Mouse (Mus musculus): Measurements from ENCODE around the gene Gpc6. TPM values are rescaled to one million over a fixed set of nuclear protein-coding genes. Genes with fewer than 3 reads are reported as not detected.

The Gpc6 gene
- total RNA-seq, 1 experiment from 2014 or later = not detected

GRCm38 (mm10) chr14:117785507-117786085 is 860.5 kb downstream of the Gpc6 start:
- ATAC-seq (replicated peaks; ENCODE audit: insufficient number of reproducible peaks, low FRiP score, low TSS enrichment, poor library complexity, severe bottlenecking) = no peak

GRCm38 (mm10) chr14:117786647-117787046 is 861.5 kb downstream of the Gpc6 start:
- ATAC-seq (replicated peaks; ENCODE audit: insufficient number of reproducible peaks, low FRiP score, low TSS enrichment, poor library complexity, severe bottlenecking) = no peak

- ATAC-seq (replicated peaks; ENCODE audit: insufficient number of reproducible peaks, low FRiP score, low TSS enrichment, poor library complexity, severe bottlenecking) = no peak
Measured at GRCm38 (mm10) chr14:117794874-117795273, 869.8 kb downstream of the Gpc6 start.

GRCm38 (mm10) chr14:117796661-117797060 is 871.5 kb downstream of the Gpc6 start:
- no peak for ATAC-seq (replicated peaks; ENCODE audit: insufficient number of reproducible peaks, low FRiP score, low TSS enrichment, poor library complexity, severe bottlenecking)

GRCm38 (mm10) chr14:117800399-117800798 is 875.3 kb downstream of the Gpc6 start:
- no peak for ATAC-seq (replicated peaks; ENCODE audit: insufficient number of reproducible peaks, low FRiP score, low TSS enrichment, poor library complexity, severe bottlenecking)

- no peak for ATAC-seq (replicated peaks; ENCODE audit: insufficient number of reproducible peaks, low FRiP score, low TSS enrichment, poor library complexity, severe bottlenecking)
Measured at GRCm38 (mm10) chr14:117807846-117808245, 882.7 kb downstream of the Gpc6 start.

- no peak for ATAC-seq (replicated peaks; ENCODE audit: insufficient number of reproducible peaks, low FRiP score, low TSS enrichment, poor library complexity, severe bottlenecking)
Measured at GRCm38 (mm10) chr14:117808326-117808725, 883.2 kb downstream of the Gpc6 start.

- no peak for ATAC-seq (replicated peaks; ENCODE audit: insufficient number of reproducible peaks, low FRiP score, low TSS enrichment, poor library complexity, severe bottlenecking)
Measured at GRCm38 (mm10) chr14:117810321-117811270, 885.5 kb downstream of the Gpc6 start.

GRCm38 (mm10) chr14:117813473-117813872 is 888.4 kb downstream of the Gpc6 start:
- no peak for ATAC-seq (replicated peaks; ENCODE audit: insufficient number of reproducible peaks, low FRiP score, low TSS enrichment, poor library complexity, severe bottlenecking)

- ATAC-seq (replicated peaks; ENCODE audit: insufficient number of reproducible peaks, low FRiP score, low TSS enrichment, poor library complexity, severe bottlenecking) = no peak
Measured at GRCm38 (mm10) chr14:117816008-117816407, 890.9 kb downstream of the Gpc6 start.

GRCm38 (mm10) chr14:117816706-117817105 is 891.6 kb downstream of the Gpc6 start:
- ATAC-seq (replicated peaks; ENCODE audit: insufficient number of reproducible peaks, low FRiP score, low TSS enrichment, poor library complexity, severe bottlenecking) = no peak

- ATAC-seq (replicated peaks; ENCODE audit: insufficient number of reproducible peaks, low FRiP score, low TSS enrichment, poor library complexity, severe bottlenecking) = no peak
Measured at GRCm38 (mm10) chr14:117817196-117817595, 892.1 kb downstream of the Gpc6 start.

- ATAC-seq (replicated peaks; ENCODE audit: insufficient number of reproducible peaks, low FRiP score, low TSS enrichment, poor library complexity, severe bottlenecking) = no peak
Measured at GRCm38 (mm10) chr14:117824491-117824890, 899.4 kb downstream of the Gpc6 start.

GRCm38 (mm10) chr14:117826294-117827046 is 901.4 kb downstream of the Gpc6 start:
- no peak for ATAC-seq (replicated peaks; ENCODE audit: insufficient number of reproducible peaks, low FRiP score, low TSS enrichment, poor library complexity, severe bottlenecking)

GRCm38 (mm10) chr14:117831267-117831666 is 906.2 kb downstream of the Gpc6 start:
- ATAC-seq (replicated peaks; ENCODE audit: insufficient number of reproducible peaks, low FRiP score, low TSS enrichment, poor library complexity, severe bottlenecking) = no peak

GRCm38 (mm10) chr14:117831731-117832130 is 906.6 kb downstream of the Gpc6 start:
- no peak for ATAC-seq (replicated peaks; ENCODE audit: insufficient number of reproducible peaks, low FRiP score, low TSS enrichment, poor library complexity, severe bottlenecking)

- ATAC-seq (replicated peaks; ENCODE audit: insufficient number of reproducible peaks, low FRiP score, low TSS enrichment, poor library complexity, severe bottlenecking) = no peak
Measured at GRCm38 (mm10) chr14:117835506-117835905, 910.4 kb downstream of the Gpc6 start.

- ATAC-seq (replicated peaks; ENCODE audit: insufficient number of reproducible peaks, low FRiP score, low TSS enrichment, poor library complexity, severe bottlenecking) = no peak
Measured at GRCm38 (mm10) chr14:117837021-117837420, 911.9 kb downstream of the Gpc6 start.

GRCm38 (mm10) chr14:117837715-117838114 is 912.6 kb downstream of the Gpc6 start:
- no peak for ATAC-seq (replicated peaks; ENCODE audit: insufficient number of reproducible peaks, low FRiP score, low TSS enrichment, poor library complexity, severe bottlenecking)
